Mouse (Mus musculus) kidney, embryonic 14.5 days (tissue): ENCODE results near the gene Usp10. TPM values are rescaled to one million over a fixed set of nuclear protein-coding genes. Genes with fewer than 3 reads are reported as not detected.

Experiments used
- ATAC-seq: fragments of 200-750 bp; cut with Nextera tagmentation; 2 replicates; pipeline ENCODE4 v1.8.0; 2017; ENCODE audit warnings: moderate number of reproducible peaks, mild to moderate bottlenecking, moderate TSS enrichment, moderate library complexity; ENCODE audit not compliant: low FRiP score, low TSS enrichment
- H3K27ac ChIP-seq: fragments of 300-500 bp; sonication (generic); 2 replicates; pipeline ENCODE4 v1.5.1; 2014; ENCODE audit warnings: low read depth, mild to moderate bottlenecking, low read length, moderate library complexity, mixed read lengths
- H3K27me3 ChIP-seq: fragments of 300-500 bp; sonication (generic); 2 replicates; pipeline ENCODE4 v1.6.1; 2014; ENCODE audit warnings: mild to moderate bottlenecking, low read length; ENCODE audit not compliant: control insufficient read depth, insufficient read depth
- H3K36me3 ChIP-seq: fragments of 300-500 bp; sonication (generic); 2 replicates; pipeline ENCODE4 v1.6.1; 2014; ENCODE audit warnings: low read length, mixed read lengths; ENCODE audit not compliant: control insufficient read depth, insufficient read depth
- H3K4me1 ChIP-seq: fragments of 300-500 bp; sonication (generic); 2 replicates; pipeline ENCODE4 v1.6.1; 2014; ENCODE audit warnings: low read length, mixed read lengths; ENCODE audit not compliant: control insufficient read depth, insufficient read depth
- H3K4me2 ChIP-seq: fragments of 300-500 bp; sonication (generic); replicated peaks from 2 replicates; pipeline ENCODE4 v1.6.1; 2014; ENCODE audit warnings: low read depth, mild to moderate bottlenecking, low read length
- H3K4me3 ChIP-seq: fragments of 300-500 bp; sonication (generic); 2 replicates; pipeline ENCODE4 v1.5.1; 2014; ENCODE audit warnings: mild to moderate bottlenecking, low read length
- H3K9ac ChIP-seq: fragments of 300-500 bp; sonication (generic); 2 replicates; pipeline ENCODE4 v1.6.1; 2014; ENCODE audit warnings: low read depth, mild to moderate bottlenecking, low read length, moderate library complexity
- H3K9me3 ChIP-seq: fragments of 300-500 bp; sonication (generic); 2 replicates; pipeline ENCODE4 v1.6.1; 2016; ENCODE audit warnings: low read length; ENCODE audit not compliant: control insufficient read depth
- WGBS: fragments of 180-500 bp; shearing (Covaris S2); extraction: QIAGEN DNeasy Blood & Tissue Kit; methylation state at CpG from one replicate; pipeline ENCODE4 v1.1.7; 2014; 5-methylcytosine and 5-hydroxymethylcytosine counted together
- polyA plus RNA-seq: library from polyadenylated mRNA; unstranded; fragments of >200 nt; fragmentation: Nextera tagmentation; extraction: Ambion mirVana; gene quantifications from 2 replicates; pipeline ENCODE4 v1.2.1, GENCODE M21; 2014

Usp10 gene
- polyA plus RNA-seq: 91.9 and 156 TPM in 2 replicates

DNA sequence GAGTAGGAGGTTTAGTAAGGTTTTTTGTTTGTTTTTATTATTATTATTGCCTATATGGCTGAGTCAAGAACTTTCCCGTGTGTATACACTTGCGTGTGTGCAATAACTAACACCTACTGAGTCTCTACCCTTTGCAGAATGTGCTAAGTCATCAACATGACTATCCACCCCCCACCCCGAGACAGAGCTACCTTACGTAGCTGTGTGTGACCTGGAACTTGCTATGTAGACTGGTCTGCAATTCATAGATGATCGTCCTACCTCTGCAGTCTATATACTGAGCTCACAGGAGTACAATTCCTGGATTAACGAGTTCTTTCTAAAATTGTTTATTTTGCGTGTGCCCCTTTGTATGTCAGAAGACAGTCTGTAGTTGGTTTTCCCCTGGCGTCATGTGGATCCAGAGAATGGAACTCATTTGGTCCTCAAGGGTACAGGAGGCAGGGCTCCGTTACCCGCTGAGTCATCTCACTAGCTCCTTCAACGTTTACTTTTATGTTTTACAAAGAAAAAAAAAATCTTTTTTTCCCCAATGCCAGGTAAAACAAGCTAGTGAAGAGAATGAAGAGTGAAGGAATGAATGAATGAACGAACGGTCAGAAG is at the start of gene Usp10:
Gene Usp10 (plus strand): TSS at position 417 of the 603 bp plus-strand sequence.
- Histone ChIP-seq H3K9ac (peak within 1 kb of the TSS; percentile 85), H3K36me3 (no peaks in the 10 kb centered on the region), H3K4me3 (peak within 1 kb of the TSS; percentile 75), H3K27ac (peak within 1 kb of the TSS; percentile 83), H3K9me3 (no peaks in the 10 kb centered on the region), H3K4me2 (peak within 1 kb of the TSS; percentile 80), H3K4me1 (peaks cover 31% of the 10 kb centered on the region), H3K27me3 (no peaks in the 10 kb centered on the region)
- ATAC-seq: no peak
- 29% methylated on average over 13 of the region's 13 CpGs for WGBS

DNA sequence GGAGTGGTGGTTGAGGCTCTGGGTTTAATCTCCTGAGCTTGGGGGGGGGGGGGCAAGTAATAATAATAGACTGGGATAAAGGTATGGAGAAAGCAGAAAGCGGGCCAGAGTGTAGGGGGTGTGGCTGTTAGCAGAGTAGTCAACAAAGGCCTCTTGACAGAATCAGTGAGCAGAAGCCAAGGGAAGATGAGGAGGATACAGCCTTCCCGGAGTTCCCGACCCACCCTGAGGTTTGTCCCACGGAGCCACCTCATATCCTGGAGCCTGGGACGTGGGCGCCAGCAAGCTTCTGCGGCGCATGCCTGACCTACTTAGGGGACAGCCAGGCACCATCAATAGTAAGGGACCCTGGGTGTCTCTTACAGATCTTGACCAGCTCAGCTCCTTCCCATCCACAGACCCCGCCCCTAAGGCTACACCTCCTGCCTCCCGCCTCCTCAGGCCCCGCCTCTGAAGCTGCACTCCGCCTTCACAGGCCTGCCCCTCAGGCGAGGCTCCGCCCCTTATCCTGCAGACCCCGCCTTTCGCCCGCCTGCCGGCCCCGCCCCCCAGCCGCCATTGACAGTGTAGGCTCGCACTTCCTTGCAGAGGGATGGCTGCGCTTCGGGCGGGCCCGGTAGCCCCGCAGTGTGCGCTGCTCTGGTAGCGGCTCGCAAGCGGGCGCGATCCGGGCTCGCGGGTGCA is 48.3 kb upstream of the Usp10 start, which contains the start of gene Klhl36:
Gene Klhl36 (plus strand): TSS at position 561 of the 684 bp plus-strand sequence.
- Histone ChIP-seq H3K9ac (peak within 1 kb of the TSS; percentile 86), H3K27me3 (0 out of 2 replicates have a peak, but pooled peaks cover 10% of the 10 kb centered on the region), H3K4me3 (peak within 1 kb of the TSS; percentile 79), H3K27ac (no peak within 1 kb of the TSS), H3K4me2 (peak within 1 kb of the TSS; percentile 69), H3K36me3 (no peaks in the 10 kb centered on the region), H3K4me1 (peaks cover 9% of the 10 kb centered on the region; the same call in 1 of the 2 replicates), H3K9me3 (no peaks in the 10 kb centered on the region)
- peak; percentile 98 for ATAC-seq
- WGBS: under 1% methylated on average over 35 of the region's 35 CpGs

DNA sequence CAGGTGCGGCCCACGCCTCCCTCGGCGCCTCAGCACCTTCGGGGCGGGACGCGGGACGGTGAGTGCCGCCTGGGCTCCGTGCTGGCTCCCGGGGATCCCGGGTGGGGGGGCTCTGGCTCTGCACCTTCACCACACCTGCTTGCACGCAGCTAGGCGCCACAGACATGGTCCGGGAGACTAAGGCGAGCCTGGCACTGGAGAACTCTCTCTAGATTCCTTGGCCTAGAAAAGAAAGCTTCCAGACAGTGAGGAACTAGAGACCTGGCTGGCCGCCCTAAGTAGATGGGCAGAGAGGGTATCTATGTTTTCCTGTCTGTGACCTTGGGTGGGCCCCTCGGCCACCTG is 47.8 kb upstream of the Usp10 start:
- 0 out of 2 replicates have a peak, but pooled peaks cover 10% of the 10 kb centered on the region for H3K27me3 ChIP-seq
- H3K36me3 ChIP-seq: no peaks in the 10 kb centered on the region
- peaks cover 9% of the 10 kb centered on the region; the same call in 1 of the 2 replicates for H3K4me1 ChIP-seq
- WGBS: 0% methylated on average over 18 of the region's 19 CpGs
- H3K9me3 ChIP-seq: no peaks in the 10 kb centered on the region
- H3K9ac ChIP-seq: peak overlapping the region; percentile 86
- peak overlapping the region; percentile 69 for H3K4me2 ChIP-seq
- H3K4me3 ChIP-seq: peak overlapping the region; percentile 79
- no peak overlapping the region for H3K27ac ChIP-seq
- no peak; the same call in 1 of the 2 replicates for ATAC-seq

DNA sequence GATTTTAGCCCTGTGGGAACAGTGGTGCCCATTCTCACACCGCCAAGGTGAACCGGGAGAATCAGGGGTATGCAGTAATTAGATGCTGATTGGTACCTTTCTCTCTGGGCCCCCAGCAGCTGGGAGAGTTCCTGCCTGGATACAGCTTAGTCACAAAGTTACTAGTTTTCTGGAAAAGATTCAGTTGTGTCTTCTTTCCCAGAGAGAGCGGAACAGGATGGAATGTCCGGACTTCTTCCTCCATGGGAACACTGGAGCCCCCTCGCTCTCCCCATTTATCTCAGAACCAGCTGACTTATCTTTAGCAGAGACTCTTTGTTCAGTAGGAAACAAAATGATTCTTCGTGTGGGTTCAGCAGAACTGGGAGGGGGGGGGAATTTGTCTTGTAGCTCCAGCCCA is 47.4 kb upstream of the Usp10 start:
- H3K36me3 ChIP-seq: no peaks in the 10 kb centered on the region
- H3K9me3 ChIP-seq: no peaks in the 10 kb centered on the region
- H3K4me1 ChIP-seq: peaks cover 9% of the 10 kb centered on the region; the same call in 1 of the 2 replicates
- peak overlapping the region; percentile 79 for H3K4me3 ChIP-seq
- no peak for ATAC-seq
- 17% methylated on average over 6 of the region's 6 CpGs for WGBS
- peak overlapping the region; percentile 69 for H3K4me2 ChIP-seq
- no peak overlapping the region for H3K27ac ChIP-seq
- 0 out of 2 replicates have a peak, but pooled peaks cover 10% of the 10 kb centered on the region for H3K27me3 ChIP-seq
- H3K9ac ChIP-seq: peak overlapping the region; percentile 86

DNA sequence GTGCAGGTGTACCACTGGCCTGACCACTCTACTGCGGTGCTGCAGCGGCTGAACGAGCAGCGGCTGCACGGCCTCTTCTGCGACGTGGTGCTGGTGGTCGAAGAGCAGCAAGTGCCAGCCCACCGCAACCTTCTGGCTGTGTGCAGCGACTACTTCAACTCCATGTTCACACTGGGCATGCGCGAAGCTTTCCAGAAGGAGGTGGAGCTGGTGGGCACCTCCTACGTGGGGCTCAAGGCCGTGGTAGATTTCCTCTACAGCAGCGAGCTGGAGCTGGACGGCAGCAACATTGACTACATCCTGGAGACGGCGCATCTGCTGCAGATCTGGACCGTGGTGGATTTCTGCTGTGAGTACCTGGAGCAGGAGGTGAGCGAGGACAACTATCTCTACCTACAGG is 40.5 kb upstream of the Usp10 start:
- Histone ChIP-seq H3K9ac (no peak overlapping the region), H3K9me3 (peaks cover 9% of the 10 kb centered on the region), H3K4me3 (no peak overlapping the region), H3K4me2 (no peak overlapping the region), H3K36me3 (peaks cover 31% of the 10 kb centered on the region), H3K27me3 (no peaks in the 10 kb centered on the region), H3K27ac (no peak overlapping the region), H3K4me1 (no peaks in the 10 kb centered on the region)
- no peak for ATAC-seq
- 81% methylated on average over 20 of the region's 20 CpGs for WGBS

DNA sequence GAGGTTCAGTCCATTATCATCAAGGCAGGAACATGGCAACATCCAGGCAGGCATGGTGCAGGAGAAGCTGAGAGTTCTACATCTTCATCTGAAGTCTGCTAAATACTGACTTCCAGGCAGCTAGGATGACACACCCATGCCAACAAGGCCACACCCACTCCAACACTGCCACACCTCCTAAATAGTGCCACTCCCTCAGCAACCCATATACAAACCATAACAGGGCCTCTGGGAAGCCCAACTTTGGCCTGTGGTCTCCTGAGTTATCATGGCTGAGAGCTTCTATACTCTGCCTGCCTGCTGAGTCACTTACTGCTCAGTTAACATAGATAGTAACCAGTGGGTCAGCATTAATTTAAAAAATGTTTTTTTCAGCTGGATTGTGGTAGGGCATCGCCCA is 37.0 kb upstream of the Usp10 start:
- Histone ChIP-seq H3K9ac (no peak overlapping the region), H3K4me2 (no peak overlapping the region), H3K36me3 (peaks cover 31% of the 10 kb centered on the region), H3K9me3 (peaks cover 9% of the 10 kb centered on the region), H3K27me3 (no peaks in the 10 kb centered on the region), H3K27ac (no peak overlapping the region), H3K4me3 (no peak overlapping the region), H3K4me1 (no peaks in the 10 kb centered on the region)
- WGBS: 85% methylated on average over 1 of the region's 1 CpGs
- no peak for ATAC-seq

DNA sequence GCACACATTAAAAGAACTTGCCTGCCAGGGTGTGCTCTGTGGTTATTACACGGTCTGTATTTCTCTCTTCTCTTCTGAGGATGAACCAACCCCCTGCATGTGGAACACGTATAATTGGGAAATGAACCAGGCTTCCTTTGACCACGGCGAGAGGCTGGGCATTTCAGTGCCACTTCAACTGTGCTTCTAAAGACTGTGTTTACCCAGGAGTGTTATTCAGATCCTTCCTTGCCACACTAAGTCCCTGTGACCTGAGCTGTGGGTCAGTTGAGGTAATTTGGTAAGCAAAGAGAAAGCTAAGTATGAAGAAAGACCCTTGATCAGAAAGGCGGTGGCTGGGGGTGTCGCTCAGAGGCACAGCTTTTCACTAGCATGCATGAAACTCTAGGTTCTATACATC is 28.9 kb upstream of the Usp10 start:
- Histone ChIP-seq H3K9me3 (no peaks in the 10 kb centered on the region), H3K4me1 (no peaks in the 10 kb centered on the region), H3K9ac (no peak overlapping the region), H3K4me3 (no peak overlapping the region), H3K27me3 (no peaks in the 10 kb centered on the region), H3K4me2 (no peak overlapping the region), H3K36me3 (no peaks in the 10 kb centered on the region; the same call in 1 of the 2 replicates), H3K27ac (no peak overlapping the region)
- no peak for ATAC-seq
- WGBS: 80% methylated on average over 6 of the region's 6 CpGs

DNA sequence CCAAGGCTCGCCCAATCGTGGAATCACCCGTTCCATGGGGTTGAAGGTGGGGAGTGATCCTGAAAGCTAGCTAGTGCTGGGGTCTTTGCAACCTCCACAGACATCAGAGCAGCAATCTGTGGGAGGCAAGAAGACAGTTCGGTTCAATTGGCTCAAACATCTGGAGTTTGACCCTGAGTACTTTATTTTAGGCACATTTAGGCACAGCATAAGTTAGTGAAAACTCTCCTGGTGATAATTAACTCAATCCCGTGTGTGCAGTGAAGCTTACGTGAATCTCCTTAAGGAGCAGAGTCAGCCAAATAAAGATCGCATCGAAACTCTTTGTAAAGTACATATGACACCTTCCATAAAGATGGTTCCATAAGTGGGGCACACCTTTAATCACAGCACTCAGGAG is 28.2 kb upstream of the Usp10 start:
- H3K4me2 ChIP-seq: no peak overlapping the region
- 42% methylated on average over 8 of the region's 8 CpGs for whole genome bisulfite sequencing

DNA sequence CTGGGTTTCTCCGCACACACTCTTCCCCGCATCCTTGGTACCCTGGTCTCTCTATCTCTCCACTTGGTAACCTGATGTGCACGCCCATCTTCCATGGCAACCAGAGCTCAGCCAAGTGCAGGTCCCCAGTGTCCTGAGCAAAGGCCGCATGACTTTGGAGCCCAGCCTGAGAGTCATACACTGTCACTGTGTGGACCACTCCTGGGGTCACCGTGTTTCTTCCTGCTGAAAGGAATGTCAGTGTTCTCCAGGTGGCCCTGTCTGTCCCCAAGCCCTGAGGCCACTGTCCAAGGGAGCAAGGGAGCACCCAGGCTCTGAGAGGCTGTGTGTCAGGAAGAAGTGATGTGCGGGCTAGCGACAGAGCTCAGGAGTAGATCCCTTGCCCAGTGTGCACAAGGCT is 26.9 kb upstream of the Usp10 start:
- no peaks in the 10 kb centered on the region for H3K36me3 ChIP-seq
- no peak for ATAC-seq
- H3K9ac ChIP-seq: no peak overlapping the region
- H3K27ac ChIP-seq: no peak overlapping the region
- H3K27me3 ChIP-seq: no peaks in the 10 kb centered on the region
- no peaks in the 10 kb centered on the region for H3K4me1 ChIP-seq
- 93% methylated on average over 7 of the region's 7 CpGs for WGBS
- H3K9me3 ChIP-seq: no peaks in the 10 kb centered on the region
- H3K4me2 ChIP-seq: no peak overlapping the region
- H3K4me3 ChIP-seq: no peak overlapping the region

More for the DNA sequence above, 28.2 kb upstream of the Usp10 start:
- H3K36me3 ChIP-seq: no peaks in the 10 kb centered on the region; the same call in 1 of the 2 replicates
- no peak for ATAC-seq
- no peaks in the 10 kb centered on the region for H3K9me3 ChIP-seq
- no peak overlapping the region for H3K4me3 ChIP-seq
- H3K4me1 ChIP-seq: no peaks in the 10 kb centered on the region
- no peak overlapping the region for H3K9ac ChIP-seq
- H3K27ac ChIP-seq: no peak overlapping the region
- H3K27me3 ChIP-seq: no peaks in the 10 kb centered on the region
